Mouse (Mus musculus): ENCODE results near the gene Aqp3. TPM values are rescaled to one million over a fixed set of nuclear protein-coding genes. Genes with fewer than 3 reads are reported as not detected.

The Aqp3 gene
- polyA plus RNA-seq, 1 experiment from 2014 or later, result 3.9 TPM

DNA sequence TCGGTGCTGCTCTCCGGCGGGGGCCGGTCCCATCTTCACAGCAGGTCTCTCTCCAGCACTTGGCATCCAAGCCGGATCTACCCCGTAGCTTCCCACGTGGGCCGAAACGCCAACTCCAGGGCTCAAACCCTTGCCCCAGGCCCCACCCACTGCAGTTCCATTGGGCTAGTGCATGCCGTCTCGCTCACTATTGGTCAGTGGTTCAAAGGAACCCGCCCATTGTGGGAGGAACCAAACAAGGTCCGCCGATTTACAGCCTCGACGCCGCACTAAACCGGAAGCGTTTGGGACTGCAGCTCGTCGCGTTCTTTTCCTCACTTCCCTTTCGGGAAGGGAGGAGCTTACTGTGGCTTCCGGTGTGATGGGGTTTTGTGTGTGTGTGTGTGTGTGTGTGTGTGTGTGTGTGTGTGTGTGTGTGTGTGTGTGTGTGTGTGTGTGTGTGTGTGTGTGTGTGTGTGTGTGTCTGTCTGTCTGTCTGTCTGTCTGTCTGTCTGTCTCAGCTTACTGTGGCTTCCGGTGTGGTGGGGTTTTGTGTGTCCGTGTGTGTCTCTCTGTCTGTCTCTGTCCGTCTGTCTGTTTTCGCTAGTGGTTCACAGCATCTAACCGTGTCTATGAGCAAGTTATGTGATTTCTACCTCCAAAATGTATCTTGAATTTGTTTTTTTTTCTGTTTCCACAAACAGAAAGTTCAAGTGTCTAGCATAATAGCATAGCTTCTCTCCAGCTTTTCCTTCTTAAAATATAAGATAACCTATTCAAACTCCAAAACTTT lies 26.4 kb upstream of the Aqp3 start, which contains the start of gene Nol6:
TSS of gene Nol6 (minus strand) at position 276 of the 772 bp plus-strand sequence.
- peak; percentile 96 for DNase-seq (ENCODE audit: low spot score)
- H3K36me3 ChIP-seq, result peaks cover 40% of the 10 kb centered on the region
- H3K4me3 ChIP-seq, result peak within 1 kb of the TSS; percentile 64
- peaks cover 8% of the 10 kb centered on the region for H3K4me1 ChIP-seq
- peak within 1 kb of the TSS; percentile 85 for H3K27ac ChIP-seq
- WGBS, result 1% methylated on average over 29 of the region's 29 CpGs
- no peaks in the 10 kb centered on the region for H3K27me3 ChIP-seq (ENCODE audit: low read depth, poor library complexity, severe bottlenecking)
- no peaks in the 10 kb centered on the region for H3K9me3 ChIP-seq (replicated peaks)

DNA sequence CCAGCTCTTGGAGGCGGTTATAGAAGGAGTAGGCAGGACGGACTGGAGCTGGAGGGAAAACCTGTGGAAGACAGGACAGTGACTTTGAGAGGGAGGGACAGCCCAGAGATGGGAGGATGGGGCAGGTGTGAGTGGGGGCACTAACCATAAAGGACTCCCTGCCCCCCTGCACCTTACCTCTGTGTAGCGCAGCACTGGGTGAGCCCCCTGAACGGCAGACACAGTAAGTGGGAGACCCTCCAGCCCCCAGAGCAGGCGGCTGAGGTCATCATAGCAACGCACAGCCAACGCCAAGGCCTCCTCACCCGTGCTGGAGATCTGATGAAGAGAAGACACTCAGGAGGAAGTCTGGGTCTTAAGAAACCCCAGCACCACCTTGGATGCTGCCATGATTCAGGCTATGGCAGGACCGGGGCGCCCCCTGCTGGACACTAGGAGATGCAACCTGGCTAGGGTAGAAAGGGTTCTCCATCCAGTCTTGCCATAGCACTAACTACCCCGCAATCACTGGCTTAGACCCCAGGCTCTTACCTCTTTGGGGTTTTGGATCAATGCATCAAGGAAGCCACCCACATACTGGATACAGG lies 20.8 kb upstream of the Aqp3 start:
- H3K9me3 ChIP-seq (replicated peaks), result no peaks in the 10 kb centered on the region
- H3K4me1 ChIP-seq, result peaks cover 8% of the 10 kb centered on the region
- H3K27ac ChIP-seq, result no peak overlapping the region
- 75% methylated on average over 11 of the region's 11 CpGs for WGBS
- peak; percentile 85 for DNase-seq (ENCODE audit: low spot score)
- H3K27me3 ChIP-seq (ENCODE audit: low read depth, poor library complexity, severe bottlenecking), result no peaks in the 10 kb centered on the region
- H3K4me3 ChIP-seq, result no peak overlapping the region
- H3K36me3 ChIP-seq, result peaks cover 95% of the 10 kb centered on the region

DNA sequence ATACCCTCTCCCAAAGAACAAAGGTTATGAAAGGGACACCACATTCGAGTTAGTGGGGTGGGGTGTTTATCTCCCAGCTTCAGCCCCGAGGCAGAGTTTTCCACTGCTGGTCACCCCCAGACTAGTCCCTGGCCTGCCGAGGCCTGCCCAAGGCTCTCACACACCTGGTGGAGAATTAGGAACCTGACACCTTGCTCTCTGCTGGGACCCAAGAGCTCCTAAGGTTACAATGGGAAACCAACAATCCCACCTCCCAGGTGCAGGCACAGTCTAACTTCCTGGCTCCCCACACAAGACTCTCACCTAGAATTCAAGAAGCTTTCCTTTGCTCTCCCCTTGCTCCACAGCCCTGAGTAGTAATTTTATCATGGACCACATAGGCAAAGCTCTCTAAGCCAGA lies 18.8 kb upstream of the Aqp3 start:
- H3K36me3 ChIP-seq, result peaks cover 84% of the 10 kb centered on the region
- no peaks in the 10 kb centered on the region for H3K4me1 ChIP-seq
- no peaks in the 10 kb centered on the region for H3K9me3 ChIP-seq (replicated peaks)
- 75% methylated on average over 3 of the region's 3 CpGs for WGBS
- peak; percentile 32 for DNase-seq (ENCODE audit: low spot score)
- no peak overlapping the region for H3K4me3 ChIP-seq
- H3K27ac ChIP-seq, result no peak overlapping the region
- no peaks in the 10 kb centered on the region for H3K27me3 ChIP-seq (ENCODE audit: low read depth, poor library complexity, severe bottlenecking)

DNA sequence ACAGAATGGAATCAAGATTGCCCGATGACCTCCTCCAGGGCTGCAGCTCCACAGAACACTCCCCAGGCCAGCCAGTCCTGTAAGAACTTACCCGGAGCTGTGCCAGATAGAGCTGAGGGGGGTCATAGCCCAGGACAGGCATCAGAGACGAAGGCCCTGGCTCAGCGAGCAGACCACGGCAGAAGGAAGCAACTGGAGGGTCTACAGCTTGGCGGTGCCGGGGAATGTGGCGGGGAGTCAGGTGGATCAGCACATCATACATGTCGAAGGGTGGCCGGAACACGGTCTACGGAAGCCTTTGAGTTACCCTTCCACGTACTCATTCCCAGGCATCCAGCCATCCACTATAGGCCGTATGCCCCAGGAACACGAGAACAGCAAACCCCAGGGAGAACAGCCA lies 17.8 kb upstream of the Aqp3 start:
- Histone ChIP-seq H3K4me3 (no peak overlapping the region), H3K9me3 (replicated peaks) (no peaks in the 10 kb centered on the region), H3K27me3 (ENCODE audit: low read depth, poor library complexity, severe bottlenecking) (no peaks in the 10 kb centered on the region), H3K4me1 (no peaks in the 10 kb centered on the region), H3K27ac (no peak overlapping the region), H3K36me3 (peaks cover 74% of the 10 kb centered on the region)
- DNase-seq (ENCODE audit: low spot score), result no peak
- WGBS, result 95% methylated on average over 15 of the region's 15 CpGs

DNA sequence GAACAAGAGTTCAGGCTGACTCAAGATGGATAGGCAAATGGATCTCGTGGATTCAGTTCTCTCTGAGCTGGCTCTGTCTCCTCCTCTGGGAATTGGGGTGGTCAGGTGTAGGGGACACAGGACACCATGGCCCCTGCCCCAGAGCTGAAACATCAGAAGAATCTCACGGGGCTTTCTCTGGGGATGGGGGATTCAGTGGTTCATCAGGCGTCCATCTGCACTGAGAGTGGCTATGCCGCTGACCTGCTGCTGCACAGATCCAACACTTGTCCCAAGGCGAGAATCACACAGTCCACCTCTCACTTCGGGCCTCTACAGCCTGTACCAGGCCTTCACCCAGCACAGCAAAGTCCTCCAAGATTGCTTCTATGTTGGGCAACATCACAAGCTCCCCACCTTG lies 17.1 kb upstream of the Aqp3 start:
- Histone ChIP-seq H3K4me3 (no peak overlapping the region), H3K9me3 (replicated peaks) (no peaks in the 10 kb centered on the region), H3K27me3 (ENCODE audit: low read depth, poor library complexity, severe bottlenecking) (no peaks in the 10 kb centered on the region), H3K27ac (no peak overlapping the region), H3K4me1 (no peaks in the 10 kb centered on the region), H3K36me3 (peaks cover 67% of the 10 kb centered on the region)
- 88% methylated on average over 6 of the region's 6 CpGs for WGBS
- DNase-seq (ENCODE audit: low spot score), result no peak

DNA sequence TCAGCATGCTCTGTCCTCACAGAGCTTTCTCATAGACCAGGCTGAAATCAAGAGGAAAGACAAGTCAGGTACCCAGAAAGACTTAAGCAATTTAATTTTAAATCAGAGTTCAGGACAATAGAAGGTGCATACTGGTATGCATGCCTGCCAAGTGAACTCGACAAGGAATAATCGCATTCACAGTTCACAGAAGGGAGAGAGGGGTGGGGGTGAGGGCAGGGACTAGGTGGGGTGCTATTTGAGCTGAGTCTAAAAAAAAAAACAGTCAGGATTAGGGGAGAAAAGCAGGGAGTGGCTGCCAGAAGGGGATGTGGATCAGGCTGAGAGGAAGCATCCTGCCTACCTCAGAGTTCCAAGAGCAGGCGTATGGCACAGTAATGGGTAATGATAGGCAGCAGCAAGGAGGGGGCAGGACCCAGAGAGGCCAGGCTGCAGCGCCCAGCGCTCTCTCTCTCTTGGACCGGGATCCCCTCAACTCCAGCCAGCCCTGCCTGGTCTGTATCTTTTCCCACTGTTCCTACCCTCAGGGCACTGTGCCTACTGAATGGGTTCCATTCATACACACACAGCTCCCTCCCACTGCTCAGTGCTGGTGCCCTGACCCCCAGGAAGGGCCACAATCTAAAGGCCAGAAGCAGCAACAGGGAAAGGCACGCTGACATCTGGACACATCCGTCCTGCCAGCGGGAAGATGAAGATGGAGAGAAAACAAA lies 16.5 kb upstream of the Aqp3 start:
- peaks cover 61% of the 10 kb centered on the region for H3K36me3 ChIP-seq
- H3K4me1 ChIP-seq, result no peaks in the 10 kb centered on the region
- H3K4me3 ChIP-seq, result no peak overlapping the region
- no peak overlapping the region for H3K27ac ChIP-seq
- DNase-seq (ENCODE audit: low spot score), result no peak
- no peaks in the 10 kb centered on the region for H3K27me3 ChIP-seq (ENCODE audit: low read depth, poor library complexity, severe bottlenecking)
- H3K9me3 ChIP-seq (replicated peaks), result no peaks in the 10 kb centered on the region
- WGBS, result 87% methylated on average over 9 of the region's 9 CpGs

DNA sequence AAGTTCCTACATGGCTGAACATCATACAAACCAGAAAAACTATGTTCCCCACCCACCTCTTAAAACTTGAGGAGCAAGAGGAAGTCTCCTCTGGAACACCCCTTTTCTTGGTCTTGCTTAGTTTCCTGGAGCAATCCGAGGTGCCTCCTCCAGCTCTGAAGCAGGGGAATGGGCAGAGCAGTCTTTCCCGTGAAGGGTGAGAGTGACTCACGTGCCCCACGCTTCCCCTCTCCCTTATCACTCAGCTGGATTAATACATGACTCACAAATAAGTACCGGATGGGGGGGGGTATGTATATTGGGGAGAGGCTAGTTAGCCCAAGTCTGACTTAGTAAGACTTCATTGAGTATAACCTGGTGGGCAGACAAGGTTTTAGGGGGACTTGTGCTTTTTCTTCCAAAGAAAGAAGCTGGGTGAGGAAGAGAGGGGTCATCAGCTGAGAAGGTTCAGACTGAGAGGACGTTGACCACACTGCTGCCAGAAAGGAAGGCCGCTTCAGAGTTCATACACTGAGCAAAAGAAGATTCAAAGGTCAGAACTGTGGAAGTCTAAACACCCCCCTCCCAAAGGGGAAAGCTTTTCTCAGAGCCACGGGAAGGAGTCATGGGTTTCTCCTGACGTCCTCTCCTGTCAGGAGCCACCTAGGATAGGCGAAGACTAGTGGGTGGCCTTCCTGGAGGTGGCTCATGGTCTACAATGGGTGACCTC lies 10.9 kb upstream of the Aqp3 start:
- no peaks in the 10 kb centered on the region for H3K4me1 ChIP-seq
- DNase-seq (ENCODE audit: low spot score), result no peak
- H3K27ac ChIP-seq, result no peak overlapping the region
- H3K36me3 ChIP-seq, result peaks cover 5% of the 10 kb centered on the region
- H3K27me3 ChIP-seq (ENCODE audit: low read depth, poor library complexity, severe bottlenecking), result no peaks in the 10 kb centered on the region
- no peak overlapping the region for H3K4me3 ChIP-seq
- H3K9me3 ChIP-seq (replicated peaks), result no peaks in the 10 kb centered on the region
- WGBS, result 82% methylated on average over 10 of the region's 10 CpGs

DNA sequence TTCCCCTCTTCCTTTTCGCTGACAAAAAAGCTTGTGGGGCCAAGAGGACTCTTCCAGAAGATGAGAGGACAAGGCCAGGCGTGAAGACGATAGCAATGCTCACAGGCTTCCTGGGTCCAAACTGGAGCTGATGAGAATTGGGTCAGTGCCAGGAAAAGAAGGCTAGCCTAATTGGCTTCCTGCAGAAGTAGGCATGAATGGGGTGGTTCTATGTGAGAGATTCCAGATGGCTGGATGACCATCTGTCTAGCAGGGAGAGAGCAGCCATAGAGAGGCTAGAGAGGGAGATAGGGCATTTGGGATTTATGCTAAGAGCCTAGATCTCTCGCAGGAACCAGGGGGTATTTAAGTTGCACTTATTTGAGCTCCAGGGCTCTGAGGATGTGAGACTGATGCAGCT lies 9.5 kb upstream of the Aqp3 start:
- H3K4me3 ChIP-seq, result no peak overlapping the region
- H3K4me1 ChIP-seq, result no peaks in the 10 kb centered on the region
- WGBS, result 79% methylated on average over 4 of the region's 4 CpGs
- no peaks in the 10 kb centered on the region for H3K27me3 ChIP-seq (ENCODE audit: low read depth, poor library complexity, severe bottlenecking)
- no peaks in the 10 kb centered on the region for H3K9me3 ChIP-seq (replicated peaks)
- H3K27ac ChIP-seq, result no peak overlapping the region
- H3K36me3 ChIP-seq, result no peaks in the 10 kb centered on the region
- no peak for DNase-seq (ENCODE audit: low spot score)

DNA sequence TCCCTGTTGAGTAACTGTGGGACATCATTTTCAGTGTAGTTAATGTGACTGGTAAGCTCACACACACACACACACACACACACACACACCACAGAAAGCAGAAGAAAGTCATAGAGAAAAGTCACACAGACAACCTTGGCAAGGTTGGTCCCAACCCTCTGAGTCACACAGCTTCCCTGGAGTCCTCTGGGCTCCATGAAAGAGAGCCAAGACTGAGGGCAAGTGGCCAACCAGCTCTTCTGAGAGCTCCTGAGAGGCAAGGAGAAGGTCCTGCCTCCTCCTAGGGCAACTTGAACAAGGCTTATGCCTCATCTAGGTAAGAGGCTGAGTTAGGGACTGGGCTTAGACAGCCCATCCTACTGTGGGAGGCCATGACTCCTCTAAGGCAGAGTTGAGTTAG lies 4.9 kb upstream of the Aqp3 start:
- Histone ChIP-seq H3K9me3 (replicated peaks) (no peaks in the 10 kb centered on the region), H3K36me3 (no peaks in the 10 kb centered on the region), H3K27me3 (ENCODE audit: low read depth, poor library complexity, severe bottlenecking) (peaks cover 24% of the 10 kb centered on the region), H3K4me3 (no peak overlapping the region), H3K4me1 (peaks cover 9% of the 10 kb centered on the region), H3K27ac (no peak overlapping the region)
- DNase-seq (ENCODE audit: low spot score), result no peak

DNA sequence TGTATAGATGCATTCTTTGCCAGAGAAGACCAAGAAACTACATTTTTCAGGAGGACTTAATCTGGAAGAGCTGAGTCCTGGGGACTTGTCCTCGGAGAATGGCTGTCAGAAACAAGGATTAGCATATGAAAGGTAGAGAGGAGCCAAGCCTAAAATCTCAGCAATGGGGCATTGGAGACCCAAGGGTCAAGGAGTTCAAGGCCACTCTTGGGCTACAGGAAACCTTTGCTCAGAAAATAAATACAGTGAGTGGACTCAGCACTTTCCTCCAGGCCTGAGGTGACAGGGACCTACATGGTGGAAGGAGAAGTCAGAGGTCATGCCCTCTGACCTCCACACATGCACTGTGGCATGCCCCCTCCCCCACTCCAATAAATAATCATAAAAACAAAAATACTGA lies 3.0 kb upstream of the Aqp3 start:
- Histone ChIP-seq H3K27me3 (ENCODE audit: low read depth, poor library complexity, severe bottlenecking) (peaks cover 44% of the 10 kb centered on the region), H3K4me1 (peaks cover 20% of the 10 kb centered on the region), H3K36me3 (no peaks in the 10 kb centered on the region), H3K4me3 (no peak overlapping the region), H3K27ac (no peak overlapping the region), H3K9me3 (replicated peaks) (no peaks in the 10 kb centered on the region)
- WGBS, result 50% methylated on average over 1 of the region's 1 CpGs
- no peak for DNase-seq (ENCODE audit: low spot score)

DNA sequence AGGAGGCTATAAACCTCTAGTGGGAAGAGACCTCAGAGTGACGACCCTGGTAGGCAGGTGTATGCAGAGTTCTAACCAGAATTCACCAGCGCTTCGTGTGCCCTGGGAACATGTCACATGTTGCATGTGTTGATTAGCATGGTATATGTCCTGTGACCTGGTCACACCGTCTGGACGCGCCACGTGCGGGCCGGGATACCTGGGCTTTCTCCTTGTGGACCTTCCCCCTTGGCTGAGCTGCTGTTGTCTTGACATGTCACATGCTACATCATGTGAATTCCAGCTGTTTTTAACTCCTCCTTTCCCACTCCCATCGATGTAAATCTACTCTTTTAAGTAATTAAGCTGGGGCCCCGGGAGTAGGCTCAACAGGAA lies 581 bp upstream of the Aqp3 start:
- H3K27ac ChIP-seq, result no peak overlapping the region
- peaks cover 27% of the 10 kb centered on the region for H3K4me1 ChIP-seq
- H3K27me3 ChIP-seq (ENCODE audit: low read depth, poor library complexity, severe bottlenecking), result peaks cover 57% of the 10 kb centered on the region
- 12% methylated on average over 11 of the region's 11 CpGs for WGBS
- H3K36me3 ChIP-seq, result no peaks in the 10 kb centered on the region
- H3K4me3 ChIP-seq, result peak overlapping the region; percentile 53
- peak; percentile 48 for DNase-seq (ENCODE audit: low spot score)
- no peaks in the 10 kb centered on the region for H3K9me3 ChIP-seq (replicated peaks)

DNA sequence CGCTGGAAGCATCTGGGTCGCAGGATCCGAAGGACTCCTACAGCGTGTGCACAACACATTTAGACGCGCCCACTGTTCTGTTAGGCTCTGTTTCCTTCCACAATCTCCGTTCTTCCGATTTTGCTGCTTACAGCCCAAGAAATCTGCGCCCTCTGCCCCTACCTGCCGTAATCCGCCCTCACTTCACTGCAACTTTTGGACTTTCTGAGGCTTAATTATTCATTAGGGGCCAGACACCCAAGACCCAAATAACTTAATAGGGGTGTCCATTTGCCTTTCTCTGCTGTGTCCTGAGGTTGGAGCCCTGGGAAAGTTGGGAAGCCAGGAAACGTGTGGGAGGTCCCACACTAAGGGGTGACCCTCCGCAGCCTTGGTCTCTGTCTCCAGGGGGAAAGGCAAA lies 602 bp downstream of the Aqp3 start:
- H3K27ac ChIP-seq, result no peak overlapping the region
- no peaks in the 10 kb centered on the region for H3K9me3 ChIP-seq (replicated peaks)
- peaks cover 27% of the 10 kb centered on the region for H3K4me1 ChIP-seq
- peak overlapping the region; percentile 53; the same call in 1 of the 2 replicates for H3K4me3 ChIP-seq
- 40% methylated on average over 13 of the region's 13 CpGs for WGBS
- H3K27me3 ChIP-seq (ENCODE audit: low read depth, poor library complexity, severe bottlenecking), result peaks cover 57% of the 10 kb centered on the region
- DNase-seq (ENCODE audit: low spot score), result no peak
- H3K36me3 ChIP-seq, result no peaks in the 10 kb centered on the region

DNA sequence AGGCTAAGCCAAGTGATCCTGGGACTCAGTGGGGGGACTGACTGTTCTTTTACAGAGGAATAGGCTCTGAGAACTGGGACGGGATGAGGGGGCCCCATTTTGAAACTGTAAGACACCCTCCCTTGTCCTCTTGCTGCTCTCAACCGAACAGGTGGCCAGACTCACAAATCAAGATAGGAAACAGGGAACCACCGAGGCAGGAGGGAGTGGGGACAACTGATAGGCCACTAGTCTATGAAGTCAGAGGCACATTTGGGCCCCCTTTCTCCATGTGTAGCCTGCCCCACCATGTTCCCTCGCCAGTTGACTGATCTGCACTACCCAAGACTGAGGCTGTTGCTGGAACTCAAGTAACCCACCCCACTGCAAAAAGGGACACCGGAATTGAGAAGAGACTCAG lies 1.2 kb downstream of the Aqp3 start:
- Histone ChIP-seq H3K36me3 (no peaks in the 10 kb centered on the region), H3K4me3 (no peak overlapping the region), H3K27me3 (ENCODE audit: low read depth, poor library complexity, severe bottlenecking) (peaks cover 57% of the 10 kb centered on the region), H3K4me1 (peaks cover 30% of the 10 kb centered on the region), H3K9me3 (replicated peaks) (no peaks in the 10 kb centered on the region), H3K27ac (no peak overlapping the region)
- no peak for DNase-seq (ENCODE audit: low spot score)
- WGBS, result 76% methylated on average over 5 of the region's 5 CpGs

All from limb, embryonic 10.5 days (tissue).